Mouse (Mus musculus) testis, adult 2 months (tissue): ENCODE results near the gene Clptm1.

Experiments
- CTCF ChIP-seq: fragments of 200-500 bp; IDR thresholded peaks from 2 replicates; pipeline ENCODE4 v1.5.1; 2012; ENCODE audit warnings: low read depth, mild to moderate bottlenecking, inconsistent platforms, low read length, moderate library complexity; ENCODE audit not compliant: control insufficient read depth, insufficient read depth, insufficient replicate concordance
- POLR2A ChIP-seq: fragments of 200-500 bp; IDR thresholded peaks from 2 replicates; pipeline ENCODE4 v1.6.1; 2012; ENCODE audit warnings: low read depth, mild to moderate bottlenecking, inconsistent platforms, low read length, moderate library complexity; ENCODE audit not compliant: control insufficient read depth

DNA sequence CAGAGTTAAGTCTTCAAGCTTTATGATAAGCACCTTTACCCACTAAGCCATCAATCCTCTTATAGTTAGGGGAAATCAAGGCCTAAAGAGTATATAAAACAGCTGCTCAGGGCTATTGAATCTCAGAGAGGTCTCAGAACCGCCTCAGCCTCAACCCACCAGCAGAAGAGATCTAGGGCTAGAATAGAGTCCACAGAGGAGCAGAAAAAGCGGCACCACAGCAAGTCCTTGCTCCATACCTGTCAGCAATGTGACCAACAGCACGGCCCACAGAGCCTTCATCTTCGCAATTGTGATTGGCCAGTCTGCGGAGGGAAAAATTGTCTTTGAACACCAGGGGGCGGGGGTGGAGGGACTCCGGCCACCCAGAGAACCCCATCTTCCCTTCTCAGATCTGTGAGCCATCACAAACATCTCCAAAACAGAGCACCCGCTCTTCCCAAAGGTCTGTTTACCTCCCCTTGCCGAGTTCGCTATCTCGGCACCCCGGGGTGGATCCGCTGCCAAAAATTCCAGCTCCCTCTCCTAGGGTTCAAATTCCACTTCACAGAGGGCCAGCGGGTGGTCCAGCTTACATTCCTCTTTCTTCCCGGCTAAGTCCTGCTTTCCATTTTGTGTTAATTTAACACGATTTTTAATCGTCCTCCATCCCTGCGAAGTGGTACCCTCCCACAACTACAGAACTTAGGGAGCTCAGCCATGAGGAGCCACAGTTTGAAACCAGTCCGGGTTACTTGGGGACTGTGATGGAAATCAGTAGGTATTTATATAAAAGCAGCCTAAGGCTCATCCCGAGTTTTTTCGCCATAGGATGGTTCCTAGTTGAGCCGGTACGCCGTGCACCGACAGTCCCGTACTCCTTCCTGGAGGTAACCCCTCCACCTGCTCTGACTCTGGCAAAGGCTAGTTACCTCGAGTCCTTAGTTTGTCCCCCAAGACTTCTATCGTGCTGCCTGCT is 33.4 kb upstream of the Clptm1 start:
- TF ChIP-seq CTCF, result peak; percentile 10; the same call in 1 of the 2 replicates
- TF ChIP-seq POLR2A, result no peak
